Mouse (Mus musculus): ENCODE data around the gene Mtmr3.
A peak's percentile ranks its signal among the peaks of the same experiment; 100 is the strongest.

Gene Mtmr3

GRCm38 (mm10) chr11:4518981-4519380 lies 75.7 kb downstream of the Mtmr3 start:
- no peak for DNase-seq (ENCODE audit: low spot score in 2 of 2)

- peak; percentile 61 to 65 for DNase-seq (ENCODE audit: low spot score in 2 of 2)
These were observed 87.2 kb downstream of the Mtmr3 start for GRCm38 (mm10) chr11:4507421-4507820.

GRCm38 (mm10) chr11:4506486-4506885 lies 88.2 kb downstream of the Mtmr3 start:
- DNase-seq (ENCODE audit: low spot score in 2 of 2), result no peak

- DNase-seq (ENCODE audit: low spot score in 2 of 2), result no peak
These were observed 92.5 kb downstream of the Mtmr3 start for GRCm38 (mm10) chr11:4502206-4502605.

- no peak for DNase-seq (ENCODE audit: low spot score in 2 of 2)
These were observed 93.8 kb downstream of the Mtmr3 start for GRCm38 (mm10) chr11:4500826-4501225.

- no peak for DNase-seq (ENCODE audit: low spot score in 2 of 2)
These were observed 94.4 kb downstream of the Mtmr3 start for GRCm38 (mm10) chr11:4500261-4500660.

GRCm38 (mm10) chr11:4499456-4499855 lies 95.2 kb downstream of the Mtmr3 start:
- no peak for DNase-seq (ENCODE audit: low spot score in 2 of 2)

GRCm38 (mm10) chr11:4498774-4499173 lies 95.9 kb downstream of the Mtmr3 start:
- DNase-seq (ENCODE audit: low spot score in 2 of 2), result no peak

- peak in 1 of 2 experiments; percentile 8 for DNase-seq (ENCODE audit: low spot score in 2 of 2)
These were observed 97.1 kb downstream of the Mtmr3 start for GRCm38 (mm10) chr11:4497501-4498118.

GRCm38 (mm10) chr11:4495021-4495540 lies 99.6 kb downstream of the Mtmr3 start:
- no peak for DNase-seq (ENCODE audit: low spot score in 2 of 2)

GRCm38 (mm10) chr11:4489207-4489606 lies 105.5 kb downstream of the Mtmr3 start:
- DNase-seq (ENCODE audit: low spot score in 2 of 2), result no peak

GRCm38 (mm10) chr11:4488798-4489197 lies 105.9 kb downstream of the Mtmr3 start:
- DNase-seq (ENCODE audit: low spot score in 2 of 2), result no peak

- DNase-seq (ENCODE audit: low spot score in 2 of 2), result no peak
These were observed 106.3 kb downstream of the Mtmr3 start for GRCm38 (mm10) chr11:4488367-4488766.

- peak in 1 of 2 experiments; percentile 18 for DNase-seq (ENCODE audit: low spot score in 2 of 2)
These were observed 107.2 kb downstream of the Mtmr3 start for GRCm38 (mm10) chr11:4487401-4487965.

GRCm38 (mm10) chr11:4484541-4484940 lies 110.1 kb downstream of the Mtmr3 start:
- DNase-seq (ENCODE audit: low spot score in 2 of 2), result no peak

- DNase-seq (ENCODE audit: low spot score in 2 of 2), result no peak
These were observed 112.0 kb downstream of the Mtmr3 start for GRCm38 (mm10) chr11:4482641-4483040.

- DNase-seq (ENCODE audit: low spot score in 2 of 2), result no peak
These were observed 118.4 kb downstream of the Mtmr3 start for GRCm38 (mm10) chr11:4476184-4476697.

GRCm38 (mm10) chr11:4472464-4473179 lies 122.0 kb downstream of the Mtmr3 start:
- no peak for DNase-seq (ENCODE audit: low spot score in 2 of 2)

GRCm38 (mm10) chr11:4471734-4472133 lies 122.9 kb downstream of the Mtmr3 start:
- no peak for DNase-seq (ENCODE audit: low spot score in 2 of 2)

- no peak for DNase-seq (ENCODE audit: low spot score in 2 of 2)
These were observed 123.4 kb downstream of the Mtmr3 start for GRCm38 (mm10) chr11:4471251-4471650.

- no peak for DNase-seq (ENCODE audit: low spot score in 2 of 2)
These were observed 125.6 kb downstream of the Mtmr3 start for GRCm38 (mm10) chr11:4469091-4469490.

- no peak for DNase-seq (ENCODE audit: low spot score in 2 of 2)
These were observed 127.2 kb downstream of the Mtmr3 start for GRCm38 (mm10) chr11:4467436-4467835.

- peak in 1 of 2 experiments; percentile 6 for DNase-seq (ENCODE audit: low spot score in 2 of 2)
These were observed 128.5 kb downstream of the Mtmr3 start for GRCm38 (mm10) chr11:4466191-4466590.
